Mouse (Mus musculus): ENCODE results near the gene Rsph14.

Rsph14 gene

DNA sequence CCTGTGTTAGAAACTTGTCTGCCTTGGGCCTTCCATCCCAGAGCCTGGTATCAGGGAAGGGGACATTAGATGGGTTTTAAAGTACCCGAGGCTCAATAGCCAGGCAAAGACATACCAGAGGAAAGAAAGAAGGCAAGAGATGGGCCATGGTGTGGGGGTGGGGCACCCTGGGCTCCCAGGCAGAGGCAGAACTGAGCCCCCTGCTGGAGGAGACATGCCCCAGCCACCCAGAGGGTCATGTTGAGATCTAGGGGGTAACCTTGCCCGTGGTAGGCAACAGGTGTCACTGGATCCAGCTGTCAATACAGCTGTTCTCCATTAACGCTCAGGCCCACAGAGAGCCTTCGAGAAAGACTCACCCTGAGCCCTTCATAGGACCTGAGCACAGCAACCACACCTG, 42.6 kb downstream of the Rsph14 start:
- DNase-seq, result no peak

DNA sequence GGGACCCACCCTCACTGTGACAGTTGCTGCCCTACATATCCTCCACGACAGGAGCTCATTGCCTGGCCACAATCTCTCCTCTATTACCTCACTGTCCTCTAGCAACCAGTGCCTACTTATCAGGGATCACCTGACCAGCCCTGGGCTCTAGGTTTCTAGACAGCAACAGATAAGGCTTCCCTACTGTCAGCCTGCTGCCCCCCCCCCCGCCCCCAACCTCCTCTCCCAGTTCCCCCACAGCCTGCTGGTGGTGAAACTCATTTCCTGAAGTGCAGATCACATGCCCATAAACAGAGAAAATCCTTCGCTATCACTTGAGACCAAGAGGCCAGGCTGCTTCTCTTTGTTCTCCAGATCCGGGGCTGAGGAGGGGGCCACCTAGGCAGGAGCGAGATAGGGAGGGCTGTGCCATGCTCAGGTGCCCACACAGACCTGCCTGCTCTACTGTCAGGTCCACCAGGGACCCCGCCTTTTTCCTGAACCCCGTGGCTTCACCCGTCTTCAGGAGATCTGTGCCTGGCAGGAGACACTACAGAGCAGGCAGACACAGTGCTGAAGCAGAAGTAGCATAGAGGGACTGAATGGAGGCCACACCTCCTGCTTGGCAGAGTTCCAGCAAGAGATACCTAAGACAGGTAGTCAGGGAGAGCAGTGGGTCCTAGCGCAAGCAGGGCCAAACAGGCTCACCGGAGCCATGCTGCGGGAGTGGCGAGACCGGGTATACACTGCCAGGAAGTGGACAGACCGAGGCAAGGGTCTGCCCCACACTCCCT, 44.5 kb downstream of the Rsph14 start:
- DNase-seq, result no peak

DNA sequence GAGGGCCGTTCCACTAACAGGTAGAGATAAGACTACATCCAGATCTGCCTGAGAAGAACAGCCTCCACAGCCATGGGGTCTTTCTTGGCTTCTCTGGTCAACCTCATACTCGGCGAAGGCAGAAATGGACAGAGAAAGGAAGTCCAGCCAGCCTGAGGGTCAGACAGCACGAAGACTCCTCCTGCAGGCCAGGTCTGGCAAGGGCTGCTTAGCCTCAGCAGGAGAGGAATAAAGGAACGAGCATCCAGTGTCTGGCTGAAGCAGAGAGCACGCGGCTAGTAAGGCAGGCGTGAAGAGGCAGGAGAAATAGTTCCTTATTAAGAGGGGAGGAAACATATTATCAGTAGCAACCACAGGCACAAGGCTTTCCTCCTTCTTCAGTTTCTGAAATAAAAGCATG, 49.2 kb downstream of the Rsph14 start:
- no peak for DNase-seq

DNA sequence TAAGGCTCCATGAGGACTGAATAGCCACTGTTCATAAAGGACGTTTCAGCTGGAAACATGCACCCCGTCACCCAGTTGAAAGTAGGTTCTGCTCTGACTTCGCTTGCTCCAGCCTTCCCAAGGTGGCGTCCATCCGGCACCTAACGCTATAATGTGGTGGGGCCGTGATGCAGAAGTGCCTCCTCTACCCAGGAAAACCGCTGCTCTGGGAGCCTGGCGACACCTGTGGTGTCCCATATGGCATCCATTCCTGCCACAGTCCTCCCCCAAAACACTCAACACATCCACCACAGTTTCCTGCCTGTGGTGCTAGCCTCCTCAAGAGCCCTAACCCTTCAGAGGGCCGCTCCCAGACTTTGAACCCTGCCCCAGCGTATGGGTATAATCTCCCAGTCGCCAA, 51.2 kb downstream of the Rsph14 start:
- no peak for DNase-seq

DNA sequence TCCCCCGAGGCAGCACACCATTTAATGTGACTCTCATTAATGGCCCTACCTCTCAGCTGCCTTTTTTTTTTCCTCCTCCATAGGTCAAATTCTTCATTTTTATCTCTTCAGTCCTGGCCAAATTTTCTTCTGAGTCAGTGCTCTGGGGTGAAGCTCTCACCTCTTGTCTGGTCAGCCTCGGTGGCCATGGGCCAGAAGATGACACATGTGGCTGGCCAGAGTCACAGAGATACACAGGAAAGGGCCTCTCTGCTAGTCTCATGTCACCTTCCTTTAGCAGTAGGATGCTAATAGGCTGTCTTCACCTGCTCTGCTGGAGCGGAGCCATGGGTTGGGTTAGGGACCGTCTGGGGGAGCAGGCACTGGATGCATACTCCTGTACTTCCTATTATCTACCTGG, 54.3 kb downstream of the Rsph14 start:
- no peak for DNase-seq

DNA sequence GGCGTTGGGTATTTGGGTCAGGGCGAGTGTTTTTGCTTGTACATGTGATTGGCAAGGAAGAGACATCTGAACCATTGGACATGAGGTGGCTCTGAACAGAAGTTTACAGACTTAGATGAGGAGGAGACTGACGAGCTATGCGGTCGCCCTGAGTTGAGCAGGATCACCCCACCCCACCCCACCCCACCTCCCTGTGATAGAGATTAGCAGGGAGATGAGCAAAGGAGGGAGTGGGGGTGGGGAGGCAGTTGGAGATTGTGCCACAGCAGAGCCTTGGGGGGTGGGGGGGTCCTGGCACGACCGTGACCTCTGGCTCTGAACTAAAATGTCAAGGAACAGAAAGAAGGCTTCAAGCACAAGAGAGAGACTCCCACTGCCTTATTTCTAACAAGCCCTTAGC, 56.0 kb downstream of the Rsph14 start:
- DNase-seq, result no peak

DNA sequence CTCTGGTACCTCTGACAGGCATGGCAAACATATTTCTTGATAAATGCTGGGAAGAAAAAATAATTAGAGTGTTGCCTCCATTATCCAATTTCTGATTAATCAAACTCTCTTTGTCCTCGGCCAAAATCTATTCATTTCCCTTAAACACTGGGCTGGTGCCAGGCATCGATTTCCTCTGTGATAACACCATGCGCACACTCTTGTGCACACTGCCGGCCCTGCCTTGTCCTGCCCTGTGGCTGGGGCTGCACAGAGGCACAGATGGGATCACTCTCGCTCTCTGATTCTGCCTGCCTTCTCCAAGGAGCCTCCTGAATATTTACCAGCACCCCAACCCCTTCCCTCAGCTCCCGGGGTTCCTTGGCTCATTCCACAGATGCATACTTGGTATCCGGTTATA, 56.8 kb downstream of the Rsph14 start:
- DNase-seq, result no peak

DNA sequence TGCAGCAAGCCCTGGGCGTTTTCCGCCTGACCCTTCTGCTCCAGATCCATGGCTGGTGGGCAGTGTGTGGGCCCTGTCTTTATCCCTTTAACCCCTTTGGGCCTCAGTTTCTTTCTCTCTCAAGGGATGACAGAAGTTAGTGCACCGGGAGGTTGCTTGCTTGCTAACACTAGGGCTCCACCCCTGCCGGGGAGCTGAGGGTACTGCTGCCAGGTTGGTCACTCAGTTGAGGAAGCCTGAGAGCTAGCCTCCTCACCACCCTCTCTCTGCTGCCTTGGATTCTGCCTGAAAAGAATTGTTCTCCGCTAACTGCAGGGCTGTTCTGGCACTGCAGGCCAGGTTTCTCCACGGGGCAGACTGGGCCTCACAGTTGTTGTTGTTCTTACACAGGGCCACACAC, 59.4 kb downstream of the Rsph14 start:
- no peak for DNase-seq

DNA sequence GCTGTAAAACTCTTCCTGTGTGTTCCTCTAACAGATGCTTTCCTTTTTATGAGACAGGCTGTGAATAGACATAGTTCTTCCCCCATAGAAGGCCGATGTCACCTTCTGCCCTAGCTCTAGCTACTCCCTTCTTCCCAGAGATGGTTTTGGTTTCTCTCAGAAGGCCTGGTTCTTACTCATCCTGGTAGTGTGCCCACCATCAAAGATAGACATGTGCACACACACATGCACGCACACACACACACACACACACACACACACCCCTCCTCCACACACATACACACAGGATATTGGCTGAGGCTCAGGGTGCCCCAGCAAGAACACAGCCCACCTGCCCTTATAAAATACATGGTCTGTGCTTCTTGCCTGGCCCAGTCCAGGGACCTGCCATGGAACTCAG, 63.1 kb downstream of the Rsph14 start:
- no peak for DNase-seq

DNA sequence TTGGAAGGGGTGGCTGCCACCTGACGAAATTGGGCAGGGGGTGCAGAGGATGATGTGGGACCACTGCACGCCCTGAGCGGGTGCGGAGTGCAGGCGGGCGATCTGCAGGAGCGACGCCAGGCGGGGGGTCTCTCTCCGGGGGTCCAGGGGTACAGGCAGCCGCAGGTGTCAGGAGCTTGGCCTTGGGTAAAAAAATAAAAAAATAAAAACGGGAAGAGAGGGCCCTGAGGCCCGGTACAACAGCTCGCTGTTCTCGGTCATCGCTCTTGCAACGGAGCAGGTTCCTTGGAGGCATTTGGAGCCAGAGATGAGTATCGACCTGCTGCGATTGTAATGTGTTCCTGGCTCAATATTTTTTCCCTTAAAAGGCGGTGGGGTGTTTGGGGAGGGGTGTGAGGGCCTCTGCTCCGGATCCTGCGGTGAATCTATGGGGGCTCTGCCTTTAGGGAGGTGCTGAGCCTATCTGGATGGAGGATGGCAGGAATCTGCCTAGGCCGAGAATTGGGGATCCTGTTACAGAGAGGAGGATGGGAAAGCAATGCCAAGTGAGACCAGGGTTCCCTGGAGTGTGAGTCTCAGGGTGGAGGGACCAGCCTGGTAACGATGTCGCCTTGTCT, 64.6 kb downstream of the Rsph14 start:
- no peak for DNase-seq

DNA sequence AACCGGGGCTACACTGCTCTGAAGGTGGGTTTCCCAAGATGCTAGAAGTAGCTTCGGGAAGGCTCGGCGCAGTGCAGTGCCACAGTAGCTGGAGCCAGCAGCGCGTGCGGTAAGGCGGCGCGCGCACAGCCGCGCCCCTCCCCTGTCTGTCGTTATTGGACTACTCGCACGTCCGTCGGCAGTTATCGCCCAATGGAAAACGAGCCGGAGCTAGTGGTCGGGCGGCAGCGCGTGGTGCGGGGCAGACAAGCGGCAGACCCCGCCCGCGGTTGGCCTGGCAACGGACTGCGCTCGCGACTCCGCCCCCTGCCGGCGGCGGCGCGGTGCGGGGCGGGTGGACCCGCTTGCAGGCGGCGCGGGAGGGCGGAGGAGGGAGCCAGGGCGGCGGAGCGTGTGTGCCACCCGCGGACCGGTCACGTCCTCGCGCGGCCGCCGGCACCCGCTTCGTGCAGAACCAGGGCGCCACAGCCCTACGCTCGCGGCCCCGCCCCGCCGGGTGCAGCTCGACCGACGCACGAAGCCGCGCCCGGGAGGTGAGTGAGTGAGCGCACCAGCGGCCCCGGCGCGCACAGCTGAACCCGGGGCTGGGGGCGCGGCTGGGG, 65.4 kb downstream of the Rsph14 start, which contains the start of gene Gnaz:
Gnaz (plus strand) TSS at position 328 of the 602 bp plus-strand sequence.
- peak; percentile 100 for DNase-seq

DNA sequence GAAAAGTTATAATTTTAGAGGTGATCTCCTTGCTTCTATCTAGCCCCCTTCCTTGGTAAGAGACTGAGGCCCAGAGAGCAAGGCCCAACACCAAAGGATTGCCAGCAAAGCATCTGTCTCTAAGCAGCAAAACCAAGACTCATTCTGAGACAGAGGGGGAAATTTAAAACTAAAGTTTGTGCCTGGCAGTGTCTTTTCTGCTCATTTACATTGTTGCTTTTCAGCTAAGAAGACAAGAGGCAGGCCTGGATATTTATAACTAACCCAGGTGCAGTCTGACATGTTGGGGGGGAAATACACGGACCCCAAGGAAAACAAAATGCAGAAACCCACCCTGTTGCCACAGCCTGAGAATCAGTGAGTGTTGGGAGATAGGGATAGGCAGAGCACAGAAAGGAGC, 68.0 kb downstream of the Rsph14 start:
- DNase-seq, result no peak

DNA sequence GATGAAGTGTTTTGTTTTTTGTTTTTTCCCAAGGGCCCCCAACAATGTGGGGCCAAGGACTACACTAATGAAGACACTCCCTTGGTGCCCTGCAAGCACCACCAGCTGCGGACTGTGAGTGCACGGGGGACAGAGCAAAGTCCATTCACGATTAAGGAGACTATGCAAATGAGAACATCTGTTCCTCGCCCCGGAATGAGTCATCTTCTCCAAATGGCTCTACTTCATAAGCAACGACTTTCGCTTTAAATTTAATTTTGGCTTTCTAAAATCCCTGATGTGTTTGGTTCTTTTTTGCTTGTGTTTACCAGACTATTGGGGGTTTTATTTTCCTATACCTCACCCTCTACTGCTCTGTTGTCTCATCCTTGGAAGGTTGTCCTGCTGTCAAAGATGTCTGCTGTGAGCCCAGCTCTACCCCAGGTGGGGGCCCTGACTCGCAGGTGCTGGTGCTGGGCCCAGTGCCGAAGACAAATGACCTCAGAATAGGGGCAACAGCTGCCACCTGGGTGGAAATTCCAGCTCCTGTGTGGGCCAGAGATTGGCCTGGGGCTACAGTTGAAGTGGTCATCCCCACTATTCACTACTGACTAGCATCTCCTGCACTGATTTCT, 79.4 kb downstream of the Rsph14 start:
- no peak for DNase-seq

DNA sequence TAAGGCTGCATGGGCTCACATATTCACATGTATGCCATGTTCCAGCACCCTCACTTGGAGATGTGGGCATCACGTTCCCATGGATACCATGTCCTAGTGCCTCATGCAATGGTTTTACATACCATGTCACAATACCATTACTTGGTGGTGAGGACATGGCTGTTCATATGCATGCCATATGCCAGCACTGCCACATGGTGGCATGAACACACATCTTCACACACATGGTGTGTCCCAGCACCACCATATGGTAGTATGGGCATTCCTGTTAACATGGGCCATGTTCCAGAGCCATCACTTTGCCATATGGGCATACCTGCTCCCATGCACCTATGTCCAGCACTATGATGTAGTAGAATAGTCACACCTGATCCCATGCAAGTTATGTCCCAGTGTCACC, 91.6 kb downstream of the Rsph14 start:
- DNase-seq, result peak; percentile 80

DNA sequence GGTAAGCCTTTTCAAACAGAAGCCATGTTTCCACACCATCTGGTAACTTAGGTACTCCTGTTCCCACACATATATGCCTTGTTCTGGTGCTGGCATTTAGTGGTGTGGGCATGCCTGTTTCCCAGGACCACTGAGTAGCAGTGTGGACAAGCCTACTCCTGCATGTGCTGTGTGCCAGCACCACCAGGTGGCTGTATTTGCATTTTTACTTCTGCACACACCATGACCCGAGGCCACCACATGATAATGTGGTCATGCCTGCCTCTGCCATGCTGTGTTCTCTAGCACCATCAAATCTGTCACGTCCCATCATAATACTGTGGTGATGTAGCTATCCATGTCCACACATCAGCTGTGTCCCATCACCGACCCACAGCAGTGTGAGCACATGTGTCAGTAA, 93.1 kb downstream of the Rsph14 start:
- DNase-seq, result no peak

DNA sequence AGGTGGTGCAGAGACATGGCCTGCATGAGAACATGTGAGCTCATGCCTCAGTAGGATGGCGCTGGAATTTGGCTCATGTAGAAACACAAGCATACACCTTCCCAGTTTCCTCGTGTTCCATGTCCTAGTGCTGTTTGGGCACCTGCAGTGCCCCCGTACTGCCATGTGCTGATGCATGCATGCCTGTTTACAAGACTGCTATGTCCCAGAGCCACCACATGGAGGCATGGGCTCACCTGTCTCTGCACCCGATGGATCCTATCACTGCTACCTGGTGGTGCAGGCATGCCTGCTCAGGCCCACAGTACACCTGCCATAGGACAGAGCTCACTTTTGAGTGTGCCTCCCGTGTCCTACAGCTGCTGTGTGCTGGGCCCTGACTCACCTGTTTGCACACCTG, 94.0 kb downstream of the Rsph14 start:
- peak; percentile 65 for DNase-seq

DNA sequence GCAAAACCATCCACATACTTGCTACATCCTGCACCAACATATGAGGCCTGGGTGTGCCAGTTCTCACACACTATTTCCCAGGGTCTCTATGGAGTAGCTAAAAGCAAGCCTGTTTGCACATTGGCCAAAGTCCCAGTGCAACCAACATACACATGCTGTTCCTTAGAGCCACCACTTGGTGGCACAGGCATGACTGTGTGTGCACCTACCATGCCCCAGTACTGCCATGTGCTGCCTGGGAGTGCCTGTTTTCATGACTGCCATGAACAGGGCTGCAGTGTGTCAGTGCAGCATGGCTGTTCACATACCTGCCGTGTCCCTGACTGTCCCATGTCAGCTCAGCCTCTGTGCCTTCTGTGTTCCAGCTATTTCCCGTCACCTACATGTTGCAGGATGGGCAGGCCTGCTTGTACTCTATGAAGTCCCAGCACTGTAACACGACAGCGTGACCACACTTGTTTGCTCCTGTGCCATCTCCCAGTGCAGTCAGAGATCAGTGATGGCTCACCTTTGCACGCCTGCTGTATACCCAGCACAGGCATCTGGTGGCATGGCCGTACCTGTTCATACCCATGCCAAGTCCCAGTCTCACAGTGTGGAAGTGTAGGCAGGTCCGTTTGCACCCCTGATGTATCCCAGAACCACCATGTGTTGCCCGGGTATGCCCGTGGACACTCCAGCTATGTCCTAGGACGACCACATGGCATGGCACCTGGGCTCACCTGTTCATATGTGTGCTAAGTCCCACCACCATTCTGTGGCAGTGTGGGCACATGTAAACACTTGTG, 95.2 kb downstream of the Rsph14 start:
- DNase-seq, result peak; percentile 78

DNA sequence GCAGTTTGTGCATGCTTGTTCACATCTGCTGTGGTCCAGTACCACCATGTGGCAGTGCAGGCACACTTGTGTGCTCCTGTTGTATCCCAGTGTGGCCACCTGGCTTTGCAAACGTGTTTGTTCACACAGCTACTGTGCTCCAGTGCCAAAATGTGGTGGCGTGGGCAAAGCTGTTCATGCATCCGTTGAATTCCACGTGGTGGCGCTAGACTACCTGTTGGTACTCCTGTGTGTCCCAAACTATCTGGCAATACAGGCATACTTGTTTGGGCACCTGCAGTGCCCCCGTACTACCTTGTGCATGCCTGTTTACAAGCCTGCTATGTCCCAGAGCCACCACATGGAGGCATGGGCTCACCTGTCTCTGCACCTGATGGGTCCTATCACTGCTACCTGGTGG, 97.4 kb downstream of the Rsph14 start:
- DNase-seq, result peak; percentile 85

DNA sequence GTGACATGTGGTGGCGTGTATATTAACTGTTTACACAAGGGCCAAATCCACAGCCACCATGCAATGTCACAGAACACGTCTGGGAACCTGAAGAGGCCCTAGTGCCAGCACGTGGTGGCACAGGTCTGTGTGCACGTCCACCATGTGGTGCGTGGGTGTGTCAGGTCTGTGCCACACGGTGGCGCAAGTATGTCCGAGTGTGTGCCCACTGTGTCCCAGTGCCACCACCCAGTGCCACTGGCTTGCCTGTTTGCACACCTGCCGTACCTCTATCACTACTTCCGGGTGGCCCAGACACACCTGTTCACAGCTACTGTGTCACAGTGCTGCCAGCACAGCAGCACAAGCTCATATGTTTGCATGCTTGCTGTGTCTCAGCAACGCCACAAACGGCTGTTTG, 97.9 kb downstream of the Rsph14 start:
- DNase-seq, result no peak

DNA sequence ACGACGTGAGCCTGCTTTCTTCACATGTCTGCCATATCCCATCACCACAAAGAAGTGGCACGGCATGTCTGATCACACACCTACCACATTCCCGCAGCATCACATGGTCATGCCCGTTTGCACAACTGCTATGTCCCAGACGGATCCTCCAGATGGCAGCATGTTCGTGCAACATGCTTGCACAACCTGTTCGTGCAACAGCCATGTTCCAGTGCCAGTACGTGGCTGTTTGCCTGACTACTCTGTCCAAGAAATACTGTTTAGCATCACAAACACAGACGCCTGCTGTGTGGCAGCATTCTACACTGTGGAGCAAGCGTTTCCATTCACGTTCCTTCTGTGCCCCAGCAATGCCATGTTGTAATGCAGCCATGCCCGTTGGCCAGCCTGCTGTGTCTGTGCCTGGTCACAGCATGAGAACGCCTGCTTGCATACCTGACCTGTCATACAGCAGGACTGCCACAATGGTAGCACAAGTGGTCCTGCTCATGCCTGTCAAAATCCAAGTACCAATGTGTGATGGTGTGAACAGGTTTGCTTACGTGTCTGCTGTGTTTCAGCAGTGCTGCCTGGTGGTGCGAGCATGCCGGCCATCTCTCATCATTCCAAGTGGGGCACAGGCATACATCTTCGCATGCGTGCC, 98.7 kb downstream of the Rsph14 start:
- DNase-seq, result peak; percentile 77

DNA sequence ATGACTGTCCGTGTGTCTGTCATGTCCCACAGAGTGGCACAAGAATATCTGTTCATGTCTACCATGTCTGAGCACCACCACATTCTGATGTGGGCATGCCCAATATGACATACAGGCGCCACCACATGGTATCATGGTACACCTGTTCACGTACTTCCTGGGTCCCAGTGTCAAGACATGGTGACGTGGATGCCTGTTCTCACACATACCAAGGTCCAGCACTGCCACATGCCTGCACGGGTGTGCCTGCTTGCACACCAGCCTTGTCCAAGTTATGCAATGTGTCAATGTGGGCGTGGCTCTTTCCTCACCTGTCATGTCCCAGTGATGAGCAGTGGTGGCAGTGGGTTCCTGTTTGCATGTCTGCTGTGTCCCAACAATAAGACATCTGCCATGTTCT, 99.9 kb downstream of the Rsph14 start:
- DNase-seq, result peak; percentile 61

DNA sequence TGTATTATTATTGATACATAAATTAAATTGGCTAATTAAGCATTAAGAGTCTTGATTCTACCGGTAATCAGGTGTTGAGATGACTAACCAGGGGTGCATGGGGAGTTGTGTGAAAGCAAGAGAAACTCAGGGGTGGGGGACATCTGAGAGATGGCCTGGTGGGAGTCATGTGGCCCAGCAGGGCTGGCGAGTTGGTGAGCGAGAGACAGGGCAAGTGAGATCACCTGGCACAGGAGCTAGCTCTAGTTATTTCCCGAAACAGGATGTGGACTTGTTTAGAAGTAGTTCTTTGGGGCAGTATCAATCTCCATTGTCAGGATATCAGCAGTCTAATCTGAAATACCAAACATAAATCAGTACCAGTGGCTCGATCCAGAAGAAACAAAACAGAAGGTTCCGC, 100.8 kb downstream of the Rsph14 start:
- peak; percentile 52 for DNase-seq

DNA sequence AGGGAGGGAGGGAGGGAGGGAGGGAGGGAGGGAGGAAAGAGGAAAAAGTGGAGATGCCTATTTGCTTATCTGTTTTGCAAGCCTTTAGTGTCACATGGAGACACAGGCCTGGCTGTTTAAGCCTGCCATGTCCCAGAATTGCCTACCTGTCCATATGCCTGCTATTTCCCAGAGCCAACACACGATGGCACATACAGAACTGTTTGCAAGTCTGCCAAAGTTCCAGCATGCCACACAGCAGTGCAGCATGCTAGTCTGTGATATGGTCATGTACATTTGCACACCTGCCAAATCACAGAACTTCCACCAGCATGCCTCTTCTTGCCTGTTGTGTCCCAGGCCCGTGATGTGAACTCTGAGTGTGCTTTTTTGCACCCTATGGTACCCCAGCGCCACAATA, 101.8 kb downstream of the Rsph14 start:
- DNase-seq, result no peak

Measured in heart, adult 11 months (tissue).